Mouse (Mus musculus): Measurements from ENCODE around the gene Plaur. TPM values are rescaled to one million over a fixed set of nuclear protein-coding genes. Genes with fewer than 3 reads are reported as not detected.

Plaur gene
- polyA plus RNA-seq, 1 experiment from 2014 or later, result 2.1 TPM

Other genes with a start within 250 kb of the Plaur start
- gene Zfp109, start 224.9 kb upstream of the Plaur start, polyA plus RNA-seq (2015; fragmentation: Nextera tagmentation; extraction: Ambion mirVana), result 5.5 and 6.2 TPM in 2 replicates
- gene Zfp108, start 207.7 kb upstream of the Plaur start, polyA plus RNA-seq (2015; fragmentation: Nextera tagmentation; extraction: Ambion mirVana), result 5.7 and 6.3 TPM in 2 replicates
- 11.7 and 12.8 TPM in 2 replicates for gene Zfp93, start 192.1 kb upstream of the Plaur start, polyA plus RNA-seq (2015; fragmentation: Nextera tagmentation; extraction: Ambion mirVana)
- 56.0 and 56.3 TPM in 2 replicates for gene Zfp61, start 161.3 kb upstream of the Plaur start, polyA plus RNA-seq (2015; fragmentation: Nextera tagmentation; extraction: Ambion mirVana)
- 25.9 and 26.6 TPM in 2 replicates for gene Zfp94, start 145.8 kb upstream of the Plaur start, polyA plus RNA-seq (2015; fragmentation: Nextera tagmentation; extraction: Ambion mirVana)
- not detected in 2 replicates for gene Tescl, start 128.5 kb upstream of the Plaur start, polyA plus RNA-seq (2015; fragmentation: Nextera tagmentation; extraction: Ambion mirVana)
- gene Lypd5, start 113.3 kb upstream of the Plaur start, polyA plus RNA-seq (2015; fragmentation: Nextera tagmentation; extraction: Ambion mirVana), result not detected in 2 replicates
- gene Kcnn4, start 92.2 kb upstream of the Plaur start, polyA plus RNA-seq (2015; fragmentation: Nextera tagmentation; extraction: Ambion mirVana), result 0.63 and 0.80 TPM in 2 replicates
- gene Smg9, start 62.9 kb upstream of the Plaur start, polyA plus RNA-seq (2015; fragmentation: Nextera tagmentation; extraction: Ambion mirVana), result 30.3 and 35.2 TPM in 2 replicates
- gene Irgc1, start 10.2 kb upstream of the Plaur start, polyA plus RNA-seq (2015; fragmentation: Nextera tagmentation; extraction: Ambion mirVana), result not detected in 2 replicates
- gene Cadm4, start 19.5 kb downstream of the Plaur start, polyA plus RNA-seq (2015; fragmentation: Nextera tagmentation; extraction: Ambion mirVana), result 67.8 and 86.8 TPM in 2 replicates
- 267 and 282 TPM in 2 replicates for gene Zfp428, start 44.5 kb downstream of the Plaur start, polyA plus RNA-seq (2015; fragmentation: Nextera tagmentation; extraction: Ambion mirVana)
- gene AC161166.1, start 50.0 kb downstream of the Plaur start, polyA plus RNA-seq (2015; fragmentation: Nextera tagmentation; extraction: Ambion mirVana), result 1.2 and 1.9 TPM in 2 replicates
- 26.4 and 26.5 TPM in 2 replicates for gene Irgq, start 68.2 kb downstream of the Plaur start, polyA plus RNA-seq (2015; fragmentation: Nextera tagmentation; extraction: Ambion mirVana)
- not detected in 2 replicates for gene Pinlyp, start 83.6 kb downstream of the Plaur start, polyA plus RNA-seq (2015; fragmentation: Nextera tagmentation; extraction: Ambion mirVana)
- gene Xrcc1, start 83.8 kb downstream of the Plaur start, polyA plus RNA-seq (2015; fragmentation: Nextera tagmentation; extraction: Ambion mirVana), result 79.8 and 80.2 TPM in 2 replicates
- gene Ethe1, start 125.1 kb downstream of the Plaur start, polyA plus RNA-seq (2015; fragmentation: Nextera tagmentation; extraction: Ambion mirVana), result 19.8 and 23.3 TPM in 2 replicates
- 9.9 and 11.7 TPM in 2 replicates for gene Zfp575, start 125.2 kb downstream of the Plaur start, polyA plus RNA-seq (2015; fragmentation: Nextera tagmentation; extraction: Ambion mirVana)
- gene Phldb3, start 148.3 kb downstream of the Plaur start, polyA plus RNA-seq (2015; fragmentation: Nextera tagmentation; extraction: Ambion mirVana), result not detected in 2 replicates
- 0.29 and 0.58 TPM in 2 replicates for gene Lypd3, start 174.1 kb downstream of the Plaur start, polyA plus RNA-seq (2015; fragmentation: Nextera tagmentation; extraction: Ambion mirVana)
- gene Tex101, start 214.2 kb downstream of the Plaur start, polyA plus RNA-seq (2015; fragmentation: Nextera tagmentation; extraction: Ambion mirVana), result not detected in 2 replicates
- gene BC049730, start 246.8 kb downstream of the Plaur start, polyA plus RNA-seq (2015; fragmentation: Nextera tagmentation; extraction: Ambion mirVana), result not detected in 2 replicates